Mouse (Mus musculus): ENCODE data around the gene Vmn1r168. TPM values are rescaled to one million over a fixed set of nuclear protein-coding genes. Genes with fewer than 3 reads are reported as not detected.

Gene Vmn1r168
- total RNA-seq (2023), result not detected

GRCm38 (mm10) chr7:23539432-23539831, at the start of gene Vmn1r168:
TSS of gene Vmn1r168 (plus strand) at chr7:23539732.

GRCm38 (mm10) chr7:23507106-23507505, 32.4 kb upstream of the Vmn1r168 start, which contains the start of gene Vmn1r167:
TSS of gene Vmn1r167 (minus strand) at chr7:23507206.

GRCm38 (mm10) chr7:23575226-23575625, 35.7 kb downstream of the Vmn1r168 start, which contains the start of gene Vmn1r169:
TSS of gene Vmn1r169 (plus strand) at chr7:23575526.

Other genes with a start within 250 kb of the Vmn1r168 start
- gene Nlrp4e, start 238.5 kb upstream of the Vmn1r168 start, total RNA-seq (2023), result not detected
- not detected for gene Nlrp5, start 153.8 kb upstream of the Vmn1r168 start, total RNA-seq (2023)
- not detected for gene Vmn1r167, start 32.5 kb upstream of the Vmn1r168 start, total RNA-seq (2023)
- not detected for gene Vmn1r169, start 35.8 kb downstream of the Vmn1r168 start, total RNA-seq (2023)
- not detected for gene Vmn1r170, start 66.4 kb downstream of the Vmn1r168 start, total RNA-seq (2023)
- gene Vmn1r171, start 91.0 kb downstream of the Vmn1r168 start, total RNA-seq (2023), result not detected
- gene Vmn1r172, start 118.6 kb downstream of the Vmn1r168 start, total RNA-seq (2023), result not detected
- gene Vmn1r173, start 161.0 kb downstream of the Vmn1r168 start, total RNA-seq (2023), result not detected
- gene Vmn1r174, start 212.5 kb downstream of the Vmn1r168 start, total RNA-seq (2023), result not detected

Measured in B cell, adult 67 days (primary cell).